Mouse (Mus musculus) embryonic facial prominence, embryonic 14.5 days (tissue): Measurements from ENCODE around the gene Zfp148. TPM values are rescaled to one million over a fixed set of nuclear protein-coding genes. Genes with fewer than 3 reads are reported as not detected.
A peak's percentile ranks its signal among the peaks of the same experiment; 100 is the strongest.

Source experiments
- ATAC-seq: fragments of 200-750 bp; cut with Nextera tagmentation; 2 replicates; pipeline ENCODE4 v1.8.0; 2017; ENCODE audit warnings: low read depth, moderate number of reproducible peaks, moderate TSS enrichment
- DNase-seq: peaks from one replicate; pipeline ENCODE4 v3.0.0-alpha.2; 2015; ENCODE audit warnings: low spot score
- H3K27ac ChIP-seq: fragments of 300-500 bp; sonication (generic); replicated peaks from 2 replicates; pipeline ENCODE4 v1.5.1; 2014; ENCODE audit warnings: low read depth, mild to moderate bottlenecking, low read length, moderate library complexity
- H3K27me3 ChIP-seq: fragments of 300-500 bp; sonication (generic); replicated peaks from 2 replicates; pipeline ENCODE4 v1.6.1; 2014; ENCODE audit warnings: low read length; ENCODE audit not compliant: control insufficient read depth, insufficient read depth
- H3K36me3 ChIP-seq: fragments of 300-500 bp; sonication (generic); 2 replicates; pipeline ENCODE4 v1.6.1; 2014; ENCODE audit warnings: low read length, mixed read lengths; ENCODE audit not compliant: control insufficient read depth, insufficient read depth
- H3K4me1 ChIP-seq: fragments of 300-500 bp; sonication (generic); 2 replicates; pipeline ENCODE4 v1.6.1; 2014; ENCODE audit warnings: antibody characterized with exemption, low read length; ENCODE audit not compliant: control insufficient read depth, insufficient read depth
- H3K4me2 ChIP-seq: fragments of 300-500 bp; sonication (generic); 2 replicates; pipeline ENCODE4 v1.6.1; 2014; ENCODE audit warnings: low read depth, mild to moderate bottlenecking, low read length, moderate library complexity, mixed read lengths
- H3K4me3 ChIP-seq: fragments of 300-500 bp; sonication (generic); 2 replicates; pipeline ENCODE4 v1.5.1; 2014; ENCODE audit warnings: low read depth, mild to moderate bottlenecking, low read length
- H3K9ac ChIP-seq: fragments of 300-500 bp; sonication (generic); 2 replicates; pipeline ENCODE4 v1.6.1; 2014; ENCODE audit warnings: low read depth, mild to moderate bottlenecking, low read length, moderate library complexity, mixed read lengths
- H3K9me3 ChIP-seq: fragments of 300-500 bp; sonication (generic); 2 replicates; pipeline ENCODE4 v1.6.1; 2016; ENCODE audit warnings: low read length; ENCODE audit not compliant: control insufficient read depth
- WGBS: fragments of 180-500 bp; shearing (Covaris S2); extraction: QIAGEN DNeasy Blood & Tissue Kit; methylation state at CpG from one replicate; pipeline ENCODE4 v1.1.7; 2014; 5-methylcytosine and 5-hydroxymethylcytosine counted together
- polyA plus RNA-seq: library from polyadenylated mRNA; unstranded; fragments of >200 nt; fragmentation: Nextera tagmentation; extraction: Ambion mirVana; gene quantifications from 2 replicates; pipeline ENCODE4 v1.2.1, GENCODE M21; 2014

Gene Zfp148
- polyA plus RNA-seq, 1 experiment from 2014 or later = 51.8 TPM

- Histone ChIP-seq H3K9me3 (no peaks in the 10 kb centered on the region), H3K4me2 (no peak overlapping the region), H3K36me3 (no peaks in the 10 kb centered on the region), H3K27me3 (no peaks in the 10 kb centered on the region), H3K4me1 (peaks cover 3% of the 10 kb centered on the region; the same call in 1 of the 2 replicates), H3K4me3 (no peak overlapping the region), H3K27ac (no peak overlapping the region), H3K9ac (no peak overlapping the region)
- ATAC-seq = no peak
- WGBS = 94% methylated on average over 1 of the region's 1 CpGs
- no peak for DNase-seq
These were observed 30.0 kb downstream of the Zfp148 start for GRCm38 (mm10) chr16:33410605-33411004.

DNA sequence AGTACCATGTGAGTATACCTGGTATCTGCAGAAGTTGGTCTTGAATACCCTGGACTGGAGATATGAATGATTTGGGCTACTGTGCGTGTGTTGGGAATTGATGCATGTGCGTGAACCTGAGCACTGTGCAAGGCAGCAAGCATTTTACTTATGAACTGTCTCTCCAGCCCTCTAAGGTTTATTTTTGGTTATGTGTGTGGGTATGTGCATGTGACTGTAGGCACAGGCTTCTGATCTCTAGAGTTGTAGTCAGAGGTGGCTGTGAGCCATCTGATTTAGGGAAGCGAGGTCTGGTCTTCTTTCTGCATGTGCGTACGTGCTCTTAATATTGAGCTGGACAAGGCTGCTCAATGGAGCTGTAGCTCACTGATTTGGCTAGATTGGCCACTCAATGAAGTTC, 33.6 kb downstream of the Zfp148 start:
- H3K4me2 ChIP-seq = no peak overlapping the region
- WGBS = 86% methylated on average over 5 of the region's 5 CpGs
- H3K27me3 ChIP-seq = no peaks in the 10 kb centered on the region
- H3K9me3 ChIP-seq = no peaks in the 10 kb centered on the region
- no peak overlapping the region for H3K27ac ChIP-seq
- DNase-seq (peak; percentile 24), ATAC-seq (no peak)
- H3K9ac ChIP-seq = no peak overlapping the region
- no peak overlapping the region for H3K4me3 ChIP-seq
- H3K36me3 ChIP-seq = no peaks in the 10 kb centered on the region
- H3K4me1 ChIP-seq = peaks cover 9% of the 10 kb centered on the region

- H3K9ac ChIP-seq = no peak overlapping the region
- H3K9me3 ChIP-seq = no peaks in the 10 kb centered on the region
- no peak for ATAC-seq
- H3K4me3 ChIP-seq = no peak overlapping the region
- no peaks in the 10 kb centered on the region for H3K27me3 ChIP-seq
- DNase-seq = no peak
- no peaks in the 10 kb centered on the region for H3K36me3 ChIP-seq
- H3K4me2 ChIP-seq = no peak overlapping the region
- H3K4me1 ChIP-seq = peaks cover 9% of the 10 kb centered on the region
- no peak overlapping the region for H3K27ac ChIP-seq
- 67% methylated on average over 5 of the region's 5 CpGs for WGBS
These were observed 35.0 kb downstream of the Zfp148 start for GRCm38 (mm10) chr16:33415607-33416006.

DNA sequence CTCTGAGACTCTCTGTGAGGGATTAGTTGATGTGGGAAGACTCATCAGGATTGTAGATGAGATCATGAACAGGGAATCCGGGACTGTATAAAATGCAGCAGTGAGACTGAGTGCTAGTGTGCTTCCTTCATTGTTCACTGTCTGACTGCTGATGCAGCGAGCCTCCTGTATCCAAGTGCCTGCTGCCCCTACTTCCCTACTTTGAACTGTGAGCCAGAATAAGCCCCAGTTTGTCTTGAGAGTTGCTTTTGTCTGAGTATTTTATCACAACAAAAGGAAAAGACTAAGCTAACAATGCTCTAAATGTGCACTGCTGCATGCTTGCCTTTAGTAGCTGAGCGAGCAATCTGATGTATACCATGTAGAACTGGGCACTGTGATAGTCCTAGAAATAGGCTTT, 47.7 kb downstream of the Zfp148 start:
- H3K27me3 ChIP-seq = no peaks in the 10 kb centered on the region
- no peak overlapping the region for H3K9ac ChIP-seq
- DNase-seq = no peak
- no peak overlapping the region for H3K27ac ChIP-seq
- no peaks in the 10 kb centered on the region for H3K4me1 ChIP-seq
- no peaks in the 10 kb centered on the region for H3K9me3 ChIP-seq
- no peak for ATAC-seq
- no peak overlapping the region for H3K4me3 ChIP-seq
- WGBS = 85% methylated on average over 3 of the region's 3 CpGs
- no peak overlapping the region for H3K4me2 ChIP-seq
- H3K36me3 ChIP-seq = peaks cover 48% of the 10 kb centered on the region

DNA sequence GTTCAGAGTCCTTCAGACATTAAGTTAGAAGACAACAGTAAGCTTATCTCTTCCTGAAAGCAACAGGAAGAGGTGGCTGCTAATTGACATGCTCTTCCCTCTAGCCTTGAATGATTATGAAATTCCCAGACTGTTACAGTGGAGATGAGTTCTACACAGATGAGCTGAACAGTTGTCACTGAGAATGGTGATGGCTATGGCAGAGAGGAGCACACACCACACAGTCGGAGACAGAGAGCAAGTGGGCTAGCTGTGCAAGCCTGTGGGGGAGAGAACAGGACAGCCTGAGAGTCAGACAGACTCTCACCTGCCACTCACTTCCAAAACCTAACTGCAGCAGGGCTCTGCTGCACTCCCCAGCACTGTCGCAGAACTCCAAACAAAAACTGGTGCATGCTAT, 51.0 kb downstream of the Zfp148 start:
- Histone ChIP-seq H3K4me2 (no peak overlapping the region), H3K9ac (no peak overlapping the region), H3K9me3 (no peaks in the 10 kb centered on the region), H3K27me3 (no peaks in the 10 kb centered on the region), H3K4me1 (no peaks in the 10 kb centered on the region), H3K27ac (no peak overlapping the region), H3K36me3 (peaks cover 41% of the 10 kb centered on the region), H3K4me3 (no peak overlapping the region)
- ATAC-seq (no peak), DNase-seq (no peak)
- WGBS = 92% methylated on average over 2 of the region's 2 CpGs

- 86% methylated on average over 6 of the region's 6 CpGs for WGBS
- H3K36me3 ChIP-seq = peaks cover under 1% of the 10 kb centered on the region
- no peak overlapping the region for H3K4me2 ChIP-seq
- no peak overlapping the region for H3K9ac ChIP-seq
- H3K27me3 ChIP-seq = no peaks in the 10 kb centered on the region
- no peak overlapping the region for H3K4me3 ChIP-seq
- H3K4me1 ChIP-seq = no peaks in the 10 kb centered on the region
- DNase-seq (no peak), ATAC-seq (no peak)
- H3K27ac ChIP-seq = no peak overlapping the region
- no peaks in the 10 kb centered on the region for H3K9me3 ChIP-seq
These were observed 60.4 kb downstream of the Zfp148 start for GRCm38 (mm10) chr16:33441065-33441464.

- H3K4me3 ChIP-seq = no peak overlapping the region
- ATAC-seq (no peak), DNase-seq (no peak)
- no peak overlapping the region for H3K9ac ChIP-seq
- H3K27me3 ChIP-seq = no peaks in the 10 kb centered on the region
- no peaks in the 10 kb centered on the region for H3K9me3 ChIP-seq
- H3K36me3 ChIP-seq = peaks cover 4% of the 10 kb centered on the region; the same call in 1 of the 2 replicates
- H3K4me1 ChIP-seq = no peaks in the 10 kb centered on the region
- H3K27ac ChIP-seq = no peak overlapping the region
- no peak overlapping the region for H3K4me2 ChIP-seq
- 67% methylated on average over 5 of the region's 5 CpGs for WGBS
These were observed 66.2 kb downstream of the Zfp148 start for GRCm38 (mm10) chr16:33446830-33447229.

DNA sequence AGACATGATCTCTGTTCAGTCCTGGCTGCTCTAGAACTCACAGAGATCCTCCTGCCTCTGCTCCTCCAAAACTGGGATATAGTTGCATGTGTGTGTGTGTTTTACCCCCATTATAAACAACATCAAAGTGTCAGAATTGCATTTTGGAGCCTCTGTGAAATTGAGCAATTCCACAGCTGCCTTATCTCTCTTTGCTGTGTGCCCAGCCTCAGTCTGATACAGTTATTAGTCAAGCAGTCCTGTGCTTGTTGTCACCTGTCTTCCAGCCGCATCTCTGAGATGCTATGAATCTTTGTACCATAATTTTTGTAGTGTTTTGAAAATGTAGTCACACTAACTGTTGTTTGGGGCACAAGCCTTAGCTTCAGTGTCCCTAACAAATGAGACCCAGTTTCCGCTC, 73.2 kb downstream of the Zfp148 start:
- WGBS = 83% methylated on average over 2 of the region's 2 CpGs
- no peaks in the 10 kb centered on the region for H3K9me3 ChIP-seq
- H3K4me2 ChIP-seq = no peak overlapping the region
- DNase-seq (no peak), ATAC-seq (no peak)
- peaks cover 10% of the 10 kb centered on the region for H3K4me1 ChIP-seq
- H3K36me3 ChIP-seq = peaks cover 17% of the 10 kb centered on the region
- no peak overlapping the region for H3K27ac ChIP-seq
- no peak overlapping the region for H3K4me3 ChIP-seq
- H3K9ac ChIP-seq = no peak overlapping the region
- no peaks in the 10 kb centered on the region for H3K27me3 ChIP-seq

DNA sequence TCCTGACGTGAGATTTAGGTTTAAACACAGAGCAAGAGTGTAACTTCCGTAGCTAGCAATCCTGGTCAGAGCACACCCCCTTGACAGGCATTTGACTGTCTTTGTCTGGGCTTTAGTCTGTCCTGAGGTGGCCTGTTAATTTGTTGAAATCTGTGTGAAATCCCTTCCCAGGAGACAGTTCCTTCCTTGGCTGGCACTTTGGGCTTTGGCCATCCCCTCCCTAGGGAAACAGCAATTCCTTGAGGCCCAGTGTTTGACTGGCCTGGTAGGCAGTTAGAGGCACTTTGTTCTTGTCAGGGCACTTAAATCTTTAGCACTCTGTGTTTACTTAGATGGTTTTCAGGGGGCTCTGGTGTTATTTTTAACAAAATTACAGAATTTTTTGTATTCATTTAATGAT, 73.7 kb downstream of the Zfp148 start:
- Histone ChIP-seq H3K9ac (no peak overlapping the region), H3K4me1 (peaks cover 10% of the 10 kb centered on the region), H3K4me2 (no peak overlapping the region), H3K27ac (no peak overlapping the region), H3K27me3 (no peaks in the 10 kb centered on the region), H3K9me3 (no peaks in the 10 kb centered on the region), H3K4me3 (no peak overlapping the region), H3K36me3 (peaks cover 21% of the 10 kb centered on the region)
- DNase-seq = no peak
- ATAC-seq = no peak; the same call in 1 of the 2 replicates
- WGBS = 72% methylated on average over 2 of the region's 2 CpGs
